Mouse (Mus musculus): ENCODE results near the gene Rmi2. TPM values are rescaled to one million over a fixed set of nuclear protein-coding genes. Genes with fewer than 3 reads are reported as not detected.
"Not testable (repeated sequence)": the region's sequence is repeated elsewhere in the genome, so short reads cannot be mapped to it uniquely, and the experiment has no call there.

Gene Rmi2
- polyA plus RNA-seq, 1 experiment from 2014 or later = 3.4 TPM

DNA sequence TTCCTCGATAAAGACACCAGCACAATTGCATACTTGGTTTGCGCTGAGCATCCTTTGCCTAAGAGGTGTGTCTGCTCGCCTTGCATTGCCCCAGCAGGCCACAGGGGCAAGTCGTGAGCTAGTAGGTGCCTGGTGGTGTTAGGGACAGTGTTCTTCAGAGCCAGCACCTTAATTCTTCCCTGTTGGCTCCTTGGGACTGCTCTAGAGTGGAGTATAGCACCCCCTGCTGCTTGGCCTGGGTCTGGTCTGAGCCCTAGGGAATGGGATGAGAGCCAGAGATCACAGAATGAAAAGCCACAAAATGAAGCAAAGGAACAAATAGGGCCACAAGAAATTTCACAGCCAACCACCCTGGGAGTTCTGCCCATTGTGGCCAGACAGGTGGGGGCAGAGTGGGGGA lies 11.6 kb downstream of the Rmi2 start:
- peak; percentile 37 for DNase-seq (ENCODE audit: low spot score)
- 40% methylated on average over 4 of the region's 4 CpGs for WGBS
- no peak overlapping the region for H3K27ac ChIP-seq (ENCODE audit: low read depth, low read length)

DNA sequence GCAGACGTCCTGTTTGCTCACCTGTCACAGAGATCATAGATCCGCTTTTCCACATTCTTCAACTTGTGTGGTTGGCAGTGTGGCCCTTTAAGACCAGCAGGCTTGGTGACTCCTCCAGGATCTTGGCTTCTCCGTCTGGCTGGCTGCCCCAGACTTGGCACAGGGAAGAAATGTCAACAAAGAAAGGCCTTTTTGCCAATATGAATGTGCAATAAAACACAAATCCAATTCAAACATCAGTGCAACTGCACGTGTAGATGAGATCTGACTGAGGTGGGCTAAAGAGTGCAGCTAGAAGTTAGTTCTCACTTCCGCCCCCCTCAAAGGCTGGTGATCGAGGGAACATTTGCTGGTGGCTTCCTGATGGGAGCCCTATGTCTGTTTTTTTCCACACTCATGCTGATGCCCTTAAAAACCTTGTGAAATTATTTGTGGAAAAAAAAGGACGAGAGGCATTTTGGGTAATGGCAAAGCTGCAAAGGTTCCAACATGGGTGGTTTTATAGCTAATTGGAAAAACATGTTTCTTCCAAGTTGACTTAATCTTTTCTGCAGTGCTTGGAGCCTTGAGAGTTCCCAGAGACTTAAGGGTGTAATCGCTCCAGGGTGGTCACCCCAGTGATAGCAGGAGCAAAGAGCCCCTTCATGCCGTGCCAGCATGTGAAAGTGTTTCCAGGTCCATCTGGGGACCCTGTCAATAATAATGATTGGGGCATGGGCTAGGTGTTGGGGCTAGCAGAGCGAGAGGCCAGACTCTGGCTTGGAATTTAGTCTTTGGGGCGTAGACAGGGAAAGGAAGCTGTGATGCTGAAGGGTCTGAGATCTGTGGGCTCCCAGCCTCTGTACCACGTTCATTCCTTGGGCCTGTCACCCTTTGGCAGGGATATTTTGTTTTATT lies 15.4 kb downstream of the Rmi2 start:
- no peaks in the 10 kb centered on the region for H3K27me3 ChIP-seq (replicated peaks; ENCODE audit: control insufficient read depth, insufficient read depth, low read length)
- 61% methylated on average over 12 of the region's 12 CpGs for WGBS
- ATAC-seq (replicated peaks; ENCODE audit: low FRiP score) = no peak
- no peaks in the 10 kb centered on the region; the same call in 1 of the 2 replicates for H3K4me1 ChIP-seq (replicated peaks; ENCODE audit: control insufficient read depth, insufficient read depth, low read length)
- no peaks in the 10 kb centered on the region for H3K36me3 ChIP-seq (ENCODE audit: control insufficient read depth, insufficient read depth, low read length)
- H3K4me3 ChIP-seq (ENCODE audit: low read depth, low read length) = no peak overlapping the region
- DNase-seq (ENCODE audit: low spot score) = no peak
- H3K27ac ChIP-seq (ENCODE audit: low read depth, low read length) = no peak overlapping the region
- H3K9me3 ChIP-seq (ENCODE audit: control insufficient read depth, low read length) = no peaks in the 10 kb centered on the region
- no peak overlapping the region for H3K9ac ChIP-seq (ENCODE audit: low read depth, low read length)
- H3K4me2 ChIP-seq = no peak overlapping the region

More for the DNA sequence above, 11.6 kb downstream of the Rmi2 start:
- Histone ChIP-seq H3K4me2 (no peak overlapping the region), H3K4me3 (ENCODE audit: low read depth, low read length) (no peak overlapping the region), H3K36me3 (ENCODE audit: control insufficient read depth, insufficient read depth, low read length) (no peaks in the 10 kb centered on the region), H3K9ac (ENCODE audit: low read depth, low read length) (no peak overlapping the region), H3K9me3 (ENCODE audit: control insufficient read depth, low read length) (no peaks in the 10 kb centered on the region), H3K4me1 (replicated peaks; ENCODE audit: control insufficient read depth, insufficient read depth, low read length) (peaks cover 14% of the 10 kb centered on the region), H3K27me3 (replicated peaks; ENCODE audit: control insufficient read depth, insufficient read depth, low read length) (no peaks in the 10 kb centered on the region)
- ATAC-seq (replicated peaks; ENCODE audit: low FRiP score) = 0 out of 2 replicates have a peak, but pooled peaks have one; percentile 30

GRCm38 (mm10) chr16:10850905-10851304 lies 16.0 kb downstream of the Rmi2 start:
- H3K4me2 ChIP-seq = no peak overlapping the region
- H3K9ac ChIP-seq (ENCODE audit: low read depth, low read length) = no peak overlapping the region
- ATAC-seq (replicated peaks; ENCODE audit: low FRiP score) = no peak
- DNase-seq (ENCODE audit: low spot score) = no peak
- H3K4me1 ChIP-seq (replicated peaks; ENCODE audit: control insufficient read depth, insufficient read depth, low read length) = no peaks in the 10 kb centered on the region; the same call in 1 of the 2 replicates
- no peaks in the 10 kb centered on the region for H3K36me3 ChIP-seq (ENCODE audit: control insufficient read depth, insufficient read depth, low read length)
- H3K27me3 ChIP-seq (replicated peaks; ENCODE audit: control insufficient read depth, insufficient read depth, low read length) = no peaks in the 10 kb centered on the region
- H3K27ac ChIP-seq (ENCODE audit: low read depth, low read length) = no peak overlapping the region
- 70% methylated on average over 4 of the region's 4 CpGs for WGBS
- no peaks in the 10 kb centered on the region for H3K9me3 ChIP-seq (ENCODE audit: control insufficient read depth, low read length)
- H3K4me3 ChIP-seq (ENCODE audit: low read depth, low read length) = no peak overlapping the region

DNA sequence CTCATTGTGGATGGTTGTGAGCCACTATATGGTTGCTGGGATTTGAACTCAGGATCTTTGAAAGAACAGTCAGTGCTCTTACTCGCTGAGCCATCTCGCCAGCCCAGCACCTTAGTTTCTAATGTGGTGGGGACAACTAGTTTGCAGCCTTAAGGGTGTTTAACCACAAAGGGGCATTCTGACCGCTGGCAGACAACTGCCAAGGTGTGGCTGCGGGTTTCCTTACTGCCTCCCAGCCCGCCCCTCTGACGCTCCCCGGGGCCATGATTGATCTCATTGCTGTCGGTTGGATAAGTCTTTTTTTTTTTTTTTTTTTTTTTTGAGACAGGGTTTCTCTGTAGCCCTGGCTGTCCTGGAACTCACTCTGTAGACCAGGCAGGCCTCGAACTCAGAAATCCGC lies 17.4 kb downstream of the Rmi2 start:
- not testable (repeated sequence) for H3K27me3 ChIP-seq (replicated peaks; ENCODE audit: control insufficient read depth, insufficient read depth, low read length); H3K4me1 ChIP-seq (replicated peaks; ENCODE audit: control insufficient read depth, insufficient read depth, low read length); H3K9ac ChIP-seq (ENCODE audit: low read depth, low read length); ATAC-seq (replicated peaks; ENCODE audit: low FRiP score); H3K36me3 ChIP-seq (ENCODE audit: control insufficient read depth, insufficient read depth, low read length); H3K9me3 ChIP-seq (ENCODE audit: control insufficient read depth, low read length); H3K4me3 ChIP-seq (ENCODE audit: low read depth, low read length); H3K27ac ChIP-seq (ENCODE audit: low read depth, low read length); DNase-seq (ENCODE audit: low spot score); H3K4me2 ChIP-seq
- 81% methylated on average over 10 of the region's 10 CpGs for WGBS

DNA sequence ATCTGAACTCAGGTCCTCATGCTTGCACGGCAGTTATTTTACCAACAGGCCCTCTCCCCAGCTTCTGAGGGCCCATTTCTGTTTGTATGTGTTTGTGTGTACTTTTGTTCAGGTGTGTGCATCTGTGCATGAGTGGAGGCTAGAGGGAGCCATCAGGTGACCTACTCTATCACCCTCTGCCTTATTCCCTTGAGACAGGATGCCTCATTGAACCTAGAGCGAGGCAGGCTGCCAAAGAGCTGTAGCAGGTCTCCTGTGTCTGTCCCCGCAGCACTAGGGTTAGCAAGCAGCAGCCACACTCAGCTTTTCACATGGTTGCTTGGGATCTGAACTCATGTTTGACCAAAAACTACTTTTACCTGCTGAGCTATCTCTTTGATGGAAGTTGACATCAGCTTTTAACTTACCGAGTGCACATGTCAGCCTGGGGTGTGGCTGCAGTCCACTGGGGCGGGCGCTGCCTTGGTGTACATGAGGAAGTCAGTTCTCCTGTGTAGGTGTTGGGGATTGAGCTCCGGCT lies 24.9 kb downstream of the Rmi2 start:
- no peak overlapping the region for H3K4me3 ChIP-seq (ENCODE audit: low read depth, low read length)
- no peak for DNase-seq (ENCODE audit: low spot score)
- peaks cover 3% of the 10 kb centered on the region; the same call in 1 of the 2 replicates for H3K4me1 ChIP-seq (replicated peaks; ENCODE audit: control insufficient read depth, insufficient read depth, low read length)
- no peak overlapping the region for H3K4me2 ChIP-seq
- ATAC-seq (replicated peaks; ENCODE audit: low FRiP score) = no peak
- H3K27ac ChIP-seq (ENCODE audit: low read depth, low read length) = no peak overlapping the region
- WGBS = 79% methylated on average over 7 of the region's 7 CpGs
- no peak overlapping the region for H3K9ac ChIP-seq (ENCODE audit: low read depth, low read length)
- H3K9me3 ChIP-seq (ENCODE audit: control insufficient read depth, low read length) = no peaks in the 10 kb centered on the region
- H3K27me3 ChIP-seq (replicated peaks; ENCODE audit: control insufficient read depth, insufficient read depth, low read length) = no peaks in the 10 kb centered on the region
- H3K36me3 ChIP-seq (ENCODE audit: control insufficient read depth, insufficient read depth, low read length) = no peaks in the 10 kb centered on the region

DNA sequence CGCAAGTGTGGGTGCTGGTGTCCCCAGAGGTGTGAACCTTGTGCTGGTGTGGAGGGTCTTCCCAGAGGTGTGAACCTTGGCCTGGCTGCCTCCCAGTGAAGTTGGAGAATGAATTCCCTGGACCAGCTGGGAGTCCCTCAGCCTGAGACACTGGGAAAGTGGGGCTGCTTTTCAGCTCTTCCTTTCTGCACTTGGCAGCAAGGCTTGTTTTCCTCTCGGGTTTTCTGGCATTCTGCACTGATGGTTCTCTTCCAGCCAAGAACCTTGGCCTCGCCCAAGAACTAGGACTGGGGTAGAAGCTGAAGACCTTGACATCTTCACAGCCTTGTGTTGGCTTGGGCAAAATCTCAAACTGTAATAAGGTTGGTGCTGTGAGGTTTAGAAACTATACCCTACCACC lies 26.5 kb downstream of the Rmi2 start:
- WGBS = 76% methylated on average over 3 of the region's 3 CpGs
- H3K36me3 ChIP-seq (ENCODE audit: control insufficient read depth, insufficient read depth, low read length) = no peaks in the 10 kb centered on the region
- ATAC-seq (replicated peaks; ENCODE audit: low FRiP score) (no peak), DNase-seq (ENCODE audit: low spot score) (no peak)
- no peak overlapping the region for H3K27ac ChIP-seq (ENCODE audit: low read depth, low read length)
- no peak overlapping the region for H3K4me2 ChIP-seq
- H3K4me3 ChIP-seq (ENCODE audit: low read depth, low read length) = no peak overlapping the region
- H3K27me3 ChIP-seq (replicated peaks; ENCODE audit: control insufficient read depth, insufficient read depth, low read length) = no peaks in the 10 kb centered on the region
- no peak overlapping the region for H3K9ac ChIP-seq (ENCODE audit: low read depth, low read length)
- H3K4me1 ChIP-seq (replicated peaks; ENCODE audit: control insufficient read depth, insufficient read depth, low read length) = peaks cover 3% of the 10 kb centered on the region; the same call in 1 of the 2 replicates
- H3K9me3 ChIP-seq (ENCODE audit: control insufficient read depth, low read length) = no peaks in the 10 kb centered on the region

DNA sequence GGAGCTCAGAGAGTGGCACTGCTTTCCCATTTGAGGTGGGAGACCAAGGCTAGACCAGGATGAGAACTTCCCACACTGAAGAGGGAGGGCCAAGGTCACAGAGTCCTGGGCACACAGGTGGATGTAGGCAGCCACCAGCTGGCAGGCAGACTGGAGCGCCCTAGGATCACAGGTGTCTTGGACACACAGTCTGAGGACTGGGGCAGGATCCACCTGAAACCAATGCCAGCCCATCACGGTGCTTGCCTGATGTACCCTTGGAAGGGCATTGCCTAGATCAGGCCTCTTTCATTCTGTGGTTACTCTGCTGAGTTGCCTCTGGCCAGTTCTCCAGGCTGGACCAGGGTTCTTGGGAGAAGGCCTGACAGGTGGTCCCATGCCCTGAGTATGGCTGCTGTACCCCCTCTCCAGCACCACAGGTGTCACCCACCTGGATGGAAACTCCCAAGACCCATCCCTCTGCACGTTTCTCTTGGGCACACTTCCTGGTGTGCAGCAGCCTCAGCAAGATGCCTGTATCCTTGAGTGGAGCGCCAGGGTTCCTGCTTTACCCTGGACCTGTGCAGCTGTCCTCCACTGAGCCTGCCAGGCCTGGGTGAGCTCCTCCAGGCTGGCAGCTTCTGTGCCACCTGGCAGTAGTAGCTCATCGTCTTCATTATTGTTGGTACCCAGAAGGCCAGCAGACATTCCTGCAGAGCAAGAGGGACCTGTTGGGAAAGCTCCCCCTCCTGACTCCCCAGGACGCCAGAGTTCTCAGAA lies 30.2 kb downstream of the Rmi2 start:
- 81% methylated on average over 6 of the region's 6 CpGs for WGBS

DNA sequence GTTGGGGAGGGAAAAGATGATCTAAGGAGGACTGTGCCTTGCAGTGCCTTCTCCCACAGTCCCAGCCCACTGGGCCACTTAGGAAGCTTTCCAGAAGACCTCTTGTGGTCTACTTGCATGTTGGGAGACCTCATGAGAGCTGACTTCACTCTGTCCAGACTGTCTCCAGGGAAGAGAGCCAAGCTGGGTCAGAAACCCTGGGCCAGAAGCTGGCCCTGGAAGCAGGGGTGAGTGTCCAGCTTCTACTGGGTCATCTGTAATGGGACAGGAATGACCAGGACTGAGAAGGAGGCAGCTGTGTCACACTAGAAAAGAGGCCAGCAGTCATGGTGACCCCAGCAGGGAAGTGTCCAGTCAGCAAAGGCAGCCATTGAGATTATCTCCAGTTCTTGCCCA lies 30.7 kb downstream of the Rmi2 start:
- Histone ChIP-seq H3K9me3 (ENCODE audit: control insufficient read depth, low read length) (no peaks in the 10 kb centered on the region), H3K4me3 (ENCODE audit: low read depth, low read length) (no peak overlapping the region), H3K4me1 (replicated peaks; ENCODE audit: control insufficient read depth, insufficient read depth, low read length) (no peaks in the 10 kb centered on the region), H3K27me3 (replicated peaks; ENCODE audit: control insufficient read depth, insufficient read depth, low read length) (no peaks in the 10 kb centered on the region), H3K27ac (ENCODE audit: low read depth, low read length) (no peak overlapping the region), H3K4me2 (no peak overlapping the region), H3K36me3 (ENCODE audit: control insufficient read depth, insufficient read depth, low read length) (no peaks in the 10 kb centered on the region), H3K9ac (ENCODE audit: low read depth, low read length) (no peak overlapping the region)
- ATAC-seq (replicated peaks; ENCODE audit: low FRiP score) (no peak), DNase-seq (ENCODE audit: low spot score) (no peak)

More for the DNA sequence above, 30.2 kb downstream of the Rmi2 start:
- Histone ChIP-seq H3K4me1 (replicated peaks; ENCODE audit: control insufficient read depth, insufficient read depth, low read length) (no peaks in the 10 kb centered on the region), H3K27me3 (replicated peaks; ENCODE audit: control insufficient read depth, insufficient read depth, low read length) (no peaks in the 10 kb centered on the region), H3K9ac (ENCODE audit: low read depth, low read length) (no peak overlapping the region), H3K4me3 (ENCODE audit: low read depth, low read length) (no peak overlapping the region), H3K9me3 (ENCODE audit: control insufficient read depth, low read length) (no peaks in the 10 kb centered on the region), H3K4me2 (no peak overlapping the region), H3K36me3 (ENCODE audit: control insufficient read depth, insufficient read depth, low read length) (no peaks in the 10 kb centered on the region), H3K27ac (ENCODE audit: low read depth, low read length) (no peak overlapping the region)
- DNase-seq (ENCODE audit: low spot score) (no peak), ATAC-seq (replicated peaks; ENCODE audit: low FRiP score) (no peak)
